Mouse (Mus musculus) CH12F3 (cell line): ENCODE measurements around the gene S1pr3.

Experiments used
- in situ Hi-C: fragments of 300-500 bp; cut with MboI; formaldehyde crosslinking; loops from 2 replicates; pipeline ENCODE4 v1.14.3; 2020; ENCODE audit warnings: low sequenced_read_pairs

The S1pr3 gene

DNA sequence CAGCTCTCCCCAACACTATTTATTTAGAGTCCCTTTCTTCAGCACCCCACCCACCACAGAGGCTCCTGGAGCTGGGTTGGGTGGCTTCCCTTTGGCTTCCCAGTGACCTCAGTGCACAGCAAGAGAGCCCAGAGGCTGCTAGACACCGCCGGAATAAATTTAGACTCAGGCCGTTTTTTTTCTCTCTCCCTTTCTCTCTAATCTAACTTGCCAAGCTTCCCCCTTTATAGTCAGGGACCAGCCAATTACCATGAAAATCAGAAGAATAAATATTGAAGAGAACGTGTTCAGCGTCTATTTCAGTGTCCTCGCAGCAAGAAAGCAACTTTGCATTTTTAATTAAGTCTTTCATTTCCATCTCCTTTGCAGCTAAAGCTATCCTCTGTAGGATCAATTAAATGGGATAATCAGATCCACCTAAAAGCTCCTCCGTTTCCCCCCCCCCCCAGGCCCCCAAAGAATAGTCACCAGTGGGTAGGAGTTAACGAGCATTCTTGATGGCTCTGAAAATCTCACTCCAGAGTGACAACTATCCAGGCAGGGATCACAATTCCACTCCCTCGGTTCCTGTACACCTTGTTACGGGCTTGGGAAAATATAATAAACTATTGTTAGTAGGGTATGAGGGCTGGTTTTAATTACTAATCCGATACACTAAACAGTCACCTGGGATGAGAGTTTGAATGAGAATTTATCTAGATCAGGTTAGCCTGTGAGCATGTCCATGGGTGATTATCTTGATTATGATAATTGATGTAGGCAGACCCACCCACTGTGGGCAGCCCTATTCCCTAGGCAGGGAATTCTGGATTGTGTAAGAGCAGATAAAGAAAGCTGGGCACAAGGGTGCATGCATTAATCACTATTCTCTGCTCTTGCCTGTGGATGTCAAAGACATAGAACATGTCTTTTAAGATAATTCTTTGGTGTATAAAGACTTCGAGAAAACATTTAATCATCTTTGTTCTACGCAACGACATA is 29.0 kb downstream of the S1pr3 start:
- in situ Hi-C loops = no loop called here

DNA sequence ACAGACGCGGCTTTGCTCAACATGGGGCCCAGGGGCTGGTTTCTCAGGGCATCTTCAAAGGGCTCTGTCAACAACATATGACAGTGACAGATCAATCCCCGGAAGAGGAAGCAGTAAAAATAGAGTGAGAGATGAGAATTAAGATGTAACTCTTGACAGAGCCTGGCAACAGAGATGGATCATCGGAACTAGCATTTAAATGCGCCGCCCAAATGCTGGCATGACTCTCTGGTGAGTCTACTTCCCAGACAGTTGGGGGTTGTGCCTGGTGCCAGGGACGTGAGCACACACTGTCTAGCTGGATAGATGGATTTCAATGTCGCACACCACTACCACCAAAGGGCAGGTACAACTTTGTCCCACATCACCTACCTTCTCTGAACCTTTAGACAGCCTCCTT is 34.5 kb downstream of the S1pr3 start:
- in situ Hi-C loops = no loop called here

DNA sequence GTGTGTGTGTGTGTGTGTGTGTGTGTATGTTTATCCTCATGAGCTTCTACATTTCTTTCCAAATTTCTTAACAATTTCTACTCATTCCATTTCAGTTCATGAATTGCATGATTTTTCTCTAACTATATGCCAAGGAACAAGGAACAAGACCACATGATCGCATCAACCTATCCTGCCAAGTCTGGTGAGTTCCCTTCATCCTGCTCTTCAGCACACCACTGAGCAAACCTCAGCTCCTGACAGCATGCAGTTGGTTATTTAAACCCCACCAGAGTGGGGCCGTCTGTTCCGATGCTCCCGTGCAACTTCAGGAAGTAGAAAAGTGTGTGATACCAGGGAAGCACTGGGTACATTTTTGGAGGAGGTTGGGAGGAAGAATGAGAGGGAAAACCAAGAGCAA is 38.1 kb downstream of the S1pr3 start:
- in situ Hi-C loops = no loop called here

DNA sequence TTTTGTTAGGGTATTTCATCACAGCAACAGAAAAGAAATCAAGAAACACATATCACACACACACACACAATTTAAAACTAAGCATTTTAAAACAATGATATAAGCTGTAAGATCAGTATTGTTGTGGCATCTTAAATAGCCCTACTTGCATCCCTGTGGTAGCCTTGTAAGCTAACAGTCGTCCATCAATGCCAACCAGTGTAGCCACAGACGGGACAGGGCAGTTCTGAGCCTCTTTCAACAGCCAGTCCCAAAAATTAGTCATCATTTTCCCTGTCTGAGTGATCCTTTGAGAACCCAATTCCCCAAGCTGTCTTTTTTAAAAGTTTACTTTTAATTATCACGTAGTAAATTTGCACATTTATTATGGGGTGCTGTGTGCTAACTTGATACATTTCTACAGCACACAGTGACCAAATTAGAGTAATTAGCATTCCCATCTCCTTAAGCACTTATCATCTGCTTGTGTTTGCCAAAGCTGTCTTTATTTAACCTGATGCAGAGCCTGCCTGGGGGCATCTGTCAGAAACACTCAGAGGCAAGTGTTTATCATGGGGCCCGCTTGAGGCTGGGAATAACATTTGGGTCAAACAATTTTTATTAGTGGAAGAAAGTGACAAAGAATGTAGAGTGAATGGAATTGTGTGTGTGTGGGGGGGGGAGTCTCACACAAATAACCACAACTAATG is 47.9 kb downstream of the S1pr3 start:
- in situ Hi-C loops = no loop called here

DNA sequence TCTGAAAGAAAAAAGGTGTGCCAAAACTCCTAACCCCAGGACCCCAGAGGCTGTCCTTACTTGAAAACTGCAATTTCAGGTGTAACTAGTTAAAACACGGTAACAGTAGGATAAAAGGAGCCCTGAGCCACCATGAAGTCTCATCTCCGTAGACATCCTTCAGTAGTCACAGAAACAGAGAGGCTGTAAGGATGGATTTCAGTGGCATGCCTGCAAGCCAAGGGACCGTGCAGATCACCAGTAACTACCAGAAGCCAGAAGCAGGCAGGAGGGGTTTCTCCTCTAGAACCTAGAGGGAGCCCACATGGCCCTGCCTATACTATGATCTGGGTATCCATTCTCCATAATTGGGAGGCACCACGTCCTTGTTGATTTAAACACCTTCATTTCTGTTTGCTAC is 55.9 kb downstream of the S1pr3 start:
- in situ Hi-C loops = no loop called here

DNA sequence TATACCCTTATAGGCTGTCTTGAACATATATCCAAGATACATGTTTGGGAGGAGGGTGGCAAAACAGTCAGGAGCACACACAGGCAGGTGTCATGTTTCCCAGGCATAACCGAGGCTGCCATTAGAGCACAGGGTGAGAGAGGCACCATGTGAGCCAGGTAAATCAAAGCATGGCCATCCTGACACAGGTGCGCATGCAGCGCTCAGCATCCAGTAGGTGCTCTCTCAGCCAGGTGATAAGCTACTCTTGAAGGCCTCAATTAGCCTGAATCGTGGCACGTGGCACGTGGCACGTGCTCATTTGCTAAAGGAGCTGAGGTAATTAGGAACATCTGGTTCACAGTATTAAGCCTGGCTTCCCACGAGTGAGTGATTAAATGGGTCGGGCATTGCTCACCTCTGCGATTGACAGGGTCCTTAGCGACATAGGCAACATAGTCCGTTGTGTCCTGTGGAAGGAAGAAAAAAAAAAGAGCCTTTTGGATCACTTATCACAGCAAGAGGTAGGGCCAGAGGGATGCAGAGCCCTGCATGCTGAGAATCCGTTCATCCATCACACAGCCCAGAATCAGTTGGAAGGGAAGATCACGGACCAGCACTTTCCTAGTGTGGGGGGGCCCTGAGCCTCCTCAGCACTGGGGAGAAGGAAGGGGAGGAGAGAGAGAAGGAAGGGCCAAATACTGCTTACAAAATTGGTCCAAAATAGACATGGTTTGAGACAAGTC is 57.8 kb downstream of the S1pr3 start:
- in situ Hi-C loops = no loop called here

DNA sequence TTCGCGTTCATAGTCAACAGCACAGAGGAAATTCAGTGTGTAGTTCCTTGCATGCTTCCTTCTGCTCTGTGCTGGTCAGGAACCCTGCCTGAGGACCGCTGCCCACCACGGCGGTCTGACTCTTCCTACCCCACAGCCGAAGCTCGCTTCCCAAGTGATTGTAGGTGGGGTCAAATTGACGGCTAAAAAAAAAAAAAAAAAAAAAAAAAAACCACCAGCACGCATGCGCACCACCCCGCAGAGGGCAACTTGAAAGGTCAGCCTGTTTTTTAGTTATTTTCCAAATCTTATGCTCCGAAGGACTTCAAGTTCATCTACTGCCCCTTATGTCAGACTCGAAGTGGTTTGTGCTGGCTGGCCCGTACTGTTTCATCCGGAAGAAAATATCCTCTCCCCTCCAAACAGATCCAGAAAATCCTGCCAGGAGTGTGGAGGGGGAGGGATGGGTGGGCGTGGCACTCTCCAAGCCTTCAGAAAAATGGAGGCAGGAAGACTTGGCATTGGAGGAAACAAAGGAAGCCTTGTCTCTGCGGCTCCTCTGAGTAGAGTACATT is 60.3 kb downstream of the S1pr3 start:
- in situ Hi-C loops = no loop called here
